Mouse (Mus musculus) thymus, postnatal 25 days (tissue): Measurements from ENCODE around the gene Sorbs2.

Experiments used
- DNase-seq: peaks from one replicate; pipeline ENCODE4 v3.0.0; 2022

The Sorbs2 gene

GRCm38 (mm10) chr8:45761053-45761452, 253.5 kb downstream of the Sorbs2 start:
- DNase-seq: no peak

GRCm38 (mm10) chr8:45762982-45763689, 255.5 kb downstream of the Sorbs2 start:
- DNase-seq: no peak

- DNase-seq: no peak
Measured at GRCm38 (mm10) chr8:45763690-45764342, 256.2 kb downstream of the Sorbs2 start.

- no peak for DNase-seq
Measured at GRCm38 (mm10) chr8:45766138-45766537, 258.6 kb downstream of the Sorbs2 start.

GRCm38 (mm10) chr8:45774841-45775240, 267.3 kb downstream of the Sorbs2 start:
- no peak for DNase-seq

- DNase-seq: no peak
Measured at GRCm38 (mm10) chr8:45775481-45775880, 267.9 kb downstream of the Sorbs2 start.

GRCm38 (mm10) chr8:45776366-45776765, 268.8 kb downstream of the Sorbs2 start:
- DNase-seq: no peak

- no peak for DNase-seq
Measured at GRCm38 (mm10) chr8:45776977-45777376, 269.4 kb downstream of the Sorbs2 start.

GRCm38 (mm10) chr8:45780585-45780984, 273.0 kb downstream of the Sorbs2 start:
- no peak for DNase-seq

- DNase-seq: no peak
Measured at GRCm38 (mm10) chr8:45788610-45789009, 281.0 kb downstream of the Sorbs2 start.

GRCm38 (mm10) chr8:45794847-45795246, 287.3 kb downstream of the Sorbs2 start:
- DNase-seq: peak; percentile 4

GRCm38 (mm10) chr8:45796331-45796740, 288.7 kb downstream of the Sorbs2 start:
- no peak for DNase-seq

- no peak for DNase-seq
Measured at GRCm38 (mm10) chr8:45799517-45799916, 291.9 kb downstream of the Sorbs2 start.

GRCm38 (mm10) chr8:45808597-45808996, 301.0 kb downstream of the Sorbs2 start:
- no peak for DNase-seq

GRCm38 (mm10) chr8:45816765-45817426, 309.3 kb downstream of the Sorbs2 start:
- peak; percentile 18 for DNase-seq

GRCm38 (mm10) chr8:45821650-45822049, 314.1 kb downstream of the Sorbs2 start:
- DNase-seq: no peak

- DNase-seq: no peak
Measured at GRCm38 (mm10) chr8:45829985-45830548, 322.5 kb downstream of the Sorbs2 start.

- DNase-seq: no peak
Measured at GRCm38 (mm10) chr8:45833896-45834295, 326.3 kb downstream of the Sorbs2 start.

- no peak for DNase-seq
Measured at GRCm38 (mm10) chr8:45843306-45843705, 335.7 kb downstream of the Sorbs2 start.

GRCm38 (mm10) chr8:45844097-45844885, 336.7 kb downstream of the Sorbs2 start:
- DNase-seq: no peak

- DNase-seq: no peak
Measured at GRCm38 (mm10) chr8:45844911-45845481, 337.4 kb downstream of the Sorbs2 start.

GRCm38 (mm10) chr8:45845906-45846305, 338.3 kb downstream of the Sorbs2 start:
- no peak for DNase-seq
